Mouse (Mus musculus): ENCODE data around the gene Tmem210. TPM values are rescaled to one million over a fixed set of nuclear protein-coding genes. Genes with fewer than 3 reads are reported as not detected.
"Not testable (repeated sequence)": the region's sequence is repeated elsewhere in the genome, so short reads cannot be mapped to it uniquely, and the experiment has no call there.

The Tmem210 gene
- polyA plus RNA-seq, 1 experiment from 2014 or later = not detected

DNA sequence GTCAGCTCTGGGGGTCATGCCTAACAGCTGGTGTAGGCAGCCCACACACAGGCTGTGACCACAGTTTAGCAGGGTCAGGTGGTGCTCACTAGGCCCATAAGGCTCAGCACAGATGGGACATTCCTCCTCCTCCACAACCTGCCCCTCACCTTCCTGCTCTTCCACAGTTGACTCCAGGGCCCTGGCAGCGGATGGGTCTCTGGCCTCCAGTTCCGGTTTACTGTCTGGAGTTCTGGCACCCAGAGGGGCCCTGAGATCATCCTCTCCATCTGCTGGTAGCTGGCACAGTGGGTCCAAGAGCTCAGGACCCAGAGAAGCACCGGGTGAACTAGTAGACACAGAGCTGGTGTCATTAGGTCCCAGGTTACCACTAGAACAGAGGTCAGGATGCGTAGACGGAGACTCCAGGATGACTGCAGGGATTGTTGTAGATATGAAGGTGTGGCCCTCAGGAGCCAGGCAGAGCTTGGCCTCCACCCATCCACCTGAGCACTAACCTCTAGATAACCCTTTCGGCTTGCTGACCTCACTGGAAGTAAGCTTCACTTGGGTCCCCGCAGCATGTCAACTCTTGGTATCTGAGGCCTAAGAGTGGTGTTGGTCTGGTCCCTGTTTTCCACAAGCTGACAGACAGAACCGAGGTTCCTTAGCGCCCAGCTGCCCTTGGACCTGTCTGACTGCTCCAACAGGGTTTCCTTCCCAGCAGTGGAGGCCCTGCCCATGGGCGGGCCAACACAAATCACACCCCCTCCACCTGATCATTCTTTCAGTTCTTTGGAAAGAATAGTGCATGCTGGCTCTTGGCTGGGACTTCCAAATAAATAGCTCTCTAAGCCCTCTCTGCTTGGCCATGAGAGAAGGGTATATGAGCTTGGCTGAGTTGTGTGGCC, 41.5 kb upstream of the Tmem210 start, which contains the start of gene AL732309.1:
TSS of gene AL732309.1 (minus strand) at position 681 of the 890 bp plus-strand sequence.
- Histone ChIP-seq H3K27me3 (ENCODE audit: control insufficient read depth, insufficient read depth, low read length) (peaks cover 14% of the 10 kb centered on the region), H3K9ac (ENCODE audit: low read length) (no peak within 1 kb of the TSS)
- 93% methylated on average over 10 of the region's 10 CpGs for WGBS

DNA sequence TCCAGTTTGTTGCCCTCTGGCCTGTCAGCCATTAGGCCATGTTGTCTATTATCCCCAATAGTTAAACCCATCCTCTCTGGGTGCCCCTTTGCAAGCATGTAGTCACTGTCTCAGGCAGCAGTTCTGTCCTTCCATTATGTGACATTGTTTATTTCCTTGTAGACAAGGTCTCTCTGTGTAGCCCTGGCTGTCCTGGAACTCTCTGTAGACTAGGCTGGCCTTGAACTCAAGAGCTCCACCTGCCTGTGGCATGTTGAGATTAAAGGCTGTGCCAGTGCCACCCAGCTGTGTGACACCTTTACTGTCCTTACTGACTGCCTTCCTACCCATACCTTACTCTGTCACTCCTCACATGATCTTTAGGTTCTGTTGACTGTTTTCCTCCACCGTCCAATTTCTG, 35.6 kb upstream of the Tmem210 start:
- 83% methylated on average over 1 of the region's 1 CpGs for WGBS
- H3K4me3 ChIP-seq (ENCODE audit: low read depth, low read length) = no peak overlapping the region
- H3K27ac ChIP-seq (ENCODE audit: low read depth, low read length) = no peak overlapping the region
- peaks cover 10% of the 10 kb centered on the region for H3K36me3 ChIP-seq (ENCODE audit: control insufficient read depth, insufficient read depth, low read length)
- H3K9ac ChIP-seq (ENCODE audit: low read length) = no peak overlapping the region
- H3K27me3 ChIP-seq (ENCODE audit: control insufficient read depth, insufficient read depth, low read length) = no peaks in the 10 kb centered on the region
- H3K4me2 ChIP-seq (ENCODE audit: low read depth) = no peak overlapping the region
- DNase-seq (ENCODE audit: low spot score) (no peak), ATAC-seq (ENCODE audit: insufficient read depth, low FRiP score, low TSS enrichment) (no peak)
- peaks cover 10% of the 10 kb centered on the region; the same call in 1 of the 2 replicates for H3K4me1 ChIP-seq (ENCODE audit: control insufficient read depth, insufficient read depth, low read length)
- no peaks in the 10 kb centered on the region for H3K9me3 ChIP-seq (ENCODE audit: control insufficient read depth, low read length)

More for the DNA sequence above, 41.5 kb upstream of the Tmem210 start, which contains the start of gene AL732309.1:
- no peak within 1 kb of the TSS for H3K4me2 ChIP-seq (ENCODE audit: low read depth)
- no peak within 1 kb of the TSS for H3K27ac ChIP-seq (ENCODE audit: low read depth, low read length)
- peaks cover 8% of the 10 kb centered on the region for H3K36me3 ChIP-seq (ENCODE audit: control insufficient read depth, insufficient read depth, low read length)
- peaks cover 12% of the 10 kb centered on the region for H3K4me1 ChIP-seq (ENCODE audit: control insufficient read depth, insufficient read depth, low read length)
- no peak within 1 kb of the TSS for H3K4me3 ChIP-seq (ENCODE audit: low read depth, low read length)
- no peak for ATAC-seq (ENCODE audit: insufficient read depth, low FRiP score, low TSS enrichment)
- no peaks in the 10 kb centered on the region for H3K9me3 ChIP-seq (ENCODE audit: control insufficient read depth, low read length)
- no peak for DNase-seq (ENCODE audit: low spot score)

DNA sequence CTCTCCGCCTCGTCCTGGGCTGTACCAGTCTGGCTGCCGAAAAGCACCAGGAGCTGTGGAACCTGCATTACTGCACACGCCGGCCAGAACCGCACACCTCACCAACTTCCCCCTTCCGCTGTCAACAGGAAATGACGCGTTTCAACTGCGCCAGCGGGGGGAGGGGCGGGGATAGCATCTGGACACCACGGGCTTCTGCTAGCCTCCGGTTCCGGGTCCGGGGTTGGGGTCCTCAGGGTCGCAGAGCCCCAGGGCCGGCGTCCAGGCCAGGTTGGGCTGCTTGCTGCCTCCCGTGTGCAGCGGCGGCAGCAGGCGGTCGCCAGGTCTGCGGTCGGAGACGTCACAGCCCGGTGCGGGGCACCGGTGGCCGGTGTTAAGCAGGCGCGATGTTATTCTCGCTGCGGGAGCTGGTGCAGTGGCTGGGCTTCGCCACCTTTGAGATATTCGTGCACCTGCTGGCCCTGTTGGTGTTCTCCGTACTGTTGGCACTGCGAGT, 32.6 kb upstream of the Tmem210 start, which contains the start of gene Tmem203:
TSS of gene Tmem203 (plus strand) at position 156 of the 496 bp plus-strand sequence.
- Histone ChIP-seq H3K9me3 (ENCODE audit: control insufficient read depth, low read length) (no peaks in the 10 kb centered on the region), H3K4me1 (ENCODE audit: control insufficient read depth, insufficient read depth, low read length) (peaks cover 10% of the 10 kb centered on the region; the same call in 1 of the 2 replicates), H3K4me2 (ENCODE audit: low read depth) (peak within 1 kb of the TSS; percentile 95), H3K27me3 (ENCODE audit: control insufficient read depth, insufficient read depth, low read length) (no peaks in the 10 kb centered on the region), H3K9ac (ENCODE audit: low read length) (peak within 1 kb of the TSS; percentile 90), H3K36me3 (ENCODE audit: control insufficient read depth, insufficient read depth, low read length) (peaks cover 2% of the 10 kb centered on the region), H3K27ac (ENCODE audit: low read depth, low read length) (peak within 1 kb of the TSS; percentile 62; the same call in 1 of the 2 replicates), H3K4me3 (ENCODE audit: low read depth, low read length) (peak within 1 kb of the TSS; percentile 95)
- ATAC-seq (ENCODE audit: insufficient read depth, low FRiP score, low TSS enrichment) = peak; percentile 88
- WGBS = under 1% methylated on average over 39 of the region's 39 CpGs
- peak; percentile 95 for DNase-seq (ENCODE audit: low spot score)

DNA sequence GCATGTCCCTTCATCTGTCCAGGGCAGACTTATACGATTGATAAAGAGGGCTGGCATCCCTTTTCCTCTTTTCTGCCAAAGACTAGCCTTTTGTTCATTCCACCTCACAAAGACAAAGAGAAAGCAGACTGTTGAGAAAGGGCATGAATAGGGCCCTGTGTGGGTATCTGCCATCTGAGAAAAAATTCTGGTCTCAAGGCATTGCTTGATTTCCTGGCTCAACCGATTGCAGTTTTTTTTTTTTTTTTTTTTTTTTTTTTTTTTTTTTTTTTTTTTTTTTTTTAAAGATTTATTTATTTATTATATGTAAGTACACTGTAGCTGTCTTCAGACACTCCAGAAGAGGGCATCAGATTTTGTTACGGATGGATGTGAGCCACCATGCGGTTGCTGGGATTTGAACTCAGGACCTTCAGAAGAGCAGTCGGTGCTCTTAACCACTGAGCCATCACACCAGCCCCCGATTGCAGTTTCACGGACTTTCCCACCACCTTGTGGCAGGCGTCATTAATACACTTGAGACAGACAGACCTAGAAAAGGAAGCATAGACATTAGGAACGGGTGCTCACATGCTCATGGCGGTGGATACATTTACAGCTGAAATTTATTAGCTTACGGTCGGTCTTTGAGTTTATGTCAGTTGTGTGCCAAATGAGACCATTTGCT, 31.4 kb upstream of the Tmem210 start:
- H3K9me3 ChIP-seq (ENCODE audit: control insufficient read depth, low read length); H3K27me3 ChIP-seq (ENCODE audit: control insufficient read depth, insufficient read depth, low read length); ATAC-seq (ENCODE audit: insufficient read depth, low FRiP score, low TSS enrichment); H3K36me3 ChIP-seq (ENCODE audit: control insufficient read depth, insufficient read depth, low read length); H3K27ac ChIP-seq (ENCODE audit: low read depth, low read length); DNase-seq (ENCODE audit: low spot score); H3K4me1 ChIP-seq (ENCODE audit: control insufficient read depth, insufficient read depth, low read length): not testable (repeated sequence)
- Histone ChIP-seq H3K9ac (ENCODE audit: low read length) (peak overlapping the region; percentile 90; the same call in 1 of the 2 replicates), H3K4me2 (ENCODE audit: low read depth) (peak overlapping the region; percentile 95), H3K4me3 (ENCODE audit: low read depth, low read length) (peak overlapping the region; percentile 95)
- 65% methylated on average over 10 of the region's 12 CpGs for WGBS

DNA sequence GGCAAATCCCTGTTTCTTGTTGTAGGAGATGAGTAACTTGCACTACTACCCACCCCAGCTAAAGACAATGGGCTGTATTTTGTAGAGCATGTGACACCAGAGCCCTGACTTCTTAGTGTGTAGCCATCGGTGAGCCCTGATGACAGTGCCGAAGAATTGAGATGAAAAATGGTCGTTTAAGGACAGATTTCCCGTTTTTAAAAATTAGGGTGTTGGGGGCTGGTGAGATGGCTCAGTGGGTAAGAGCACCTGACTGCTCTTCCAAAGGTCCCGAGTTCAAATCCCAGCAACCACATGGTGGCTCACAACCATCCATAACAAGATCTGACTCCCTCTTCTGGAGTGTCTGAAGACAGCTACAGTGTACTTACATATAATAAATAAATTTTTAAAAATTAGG, 30.7 kb upstream of the Tmem210 start:
- H3K27ac ChIP-seq (ENCODE audit: low read depth, low read length); H3K4me1 ChIP-seq (ENCODE audit: control insufficient read depth, insufficient read depth, low read length); H3K4me3 ChIP-seq (ENCODE audit: low read depth, low read length); H3K9me3 ChIP-seq (ENCODE audit: control insufficient read depth, low read length); DNase-seq (ENCODE audit: low spot score); H3K9ac ChIP-seq (ENCODE audit: low read length); H3K36me3 ChIP-seq (ENCODE audit: control insufficient read depth, insufficient read depth, low read length); H3K27me3 ChIP-seq (ENCODE audit: control insufficient read depth, insufficient read depth, low read length); ATAC-seq (ENCODE audit: insufficient read depth, low FRiP score, low TSS enrichment); H3K4me2 ChIP-seq (ENCODE audit: low read depth): not testable (repeated sequence)
- WGBS = 92% methylated on average over 5 of the region's 5 CpGs

DNA sequence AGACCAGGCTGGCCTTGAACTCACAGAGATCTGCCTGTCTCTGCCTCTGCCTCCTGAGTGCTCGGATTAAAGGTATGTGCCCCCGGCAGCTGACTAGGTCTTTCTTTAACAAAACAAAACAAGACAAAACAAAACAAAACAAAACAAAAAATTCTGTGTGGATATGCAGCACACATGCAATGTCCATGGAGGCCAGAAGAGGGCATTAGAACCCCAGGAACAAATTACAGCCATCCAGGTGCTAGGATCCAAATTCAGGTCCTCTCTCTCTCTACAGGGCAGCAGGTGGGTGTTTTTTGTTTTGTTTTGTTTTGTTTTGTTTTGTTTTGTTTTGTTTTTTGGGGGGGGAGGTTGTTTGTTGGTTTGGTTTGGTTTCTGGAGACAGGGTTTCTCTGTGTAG, 29.1 kb upstream of the Tmem210 start:
- Histone ChIP-seq H3K4me3 (ENCODE audit: low read depth, low read length) (no peak overlapping the region), H3K27me3 (ENCODE audit: control insufficient read depth, insufficient read depth, low read length) (peaks cover 9% of the 10 kb centered on the region), H3K4me2 (ENCODE audit: low read depth) (no peak overlapping the region), H3K9me3 (ENCODE audit: control insufficient read depth, low read length) (no peaks in the 10 kb centered on the region), H3K27ac (ENCODE audit: low read depth, low read length) (no peak overlapping the region), H3K9ac (ENCODE audit: low read length) (no peak overlapping the region), H3K36me3 (ENCODE audit: control insufficient read depth, insufficient read depth, low read length) (no peaks in the 10 kb centered on the region), H3K4me1 (ENCODE audit: control insufficient read depth, insufficient read depth, low read length) (peaks cover 18% of the 10 kb centered on the region; the same call in 1 of the 2 replicates)
- 64% methylated on average over 2 of the region's 2 CpGs for WGBS
- ATAC-seq (ENCODE audit: insufficient read depth, low FRiP score, low TSS enrichment) = no peak
- no peak for DNase-seq (ENCODE audit: low spot score)

DNA sequence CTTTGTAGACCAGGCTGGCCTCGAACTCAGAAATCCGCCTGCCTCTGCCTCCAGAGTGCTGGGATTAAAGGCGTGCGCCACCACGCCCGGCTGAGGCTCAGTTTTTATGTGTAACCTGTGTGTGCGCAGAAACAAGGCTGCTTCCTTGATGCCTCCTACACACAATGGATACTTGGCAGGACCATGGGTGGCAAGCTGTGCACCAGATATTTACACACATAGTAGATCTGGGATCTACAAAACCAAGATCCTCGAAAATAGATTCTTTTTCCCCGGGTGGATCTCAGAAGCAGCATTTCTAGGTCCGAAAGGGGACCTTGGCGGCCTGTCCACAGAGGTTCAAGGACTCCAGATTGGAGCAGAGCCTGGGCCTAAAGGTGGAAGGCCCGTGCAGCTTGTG, 26.1 kb upstream of the Tmem210 start:
- ATAC-seq (ENCODE audit: insufficient read depth, low FRiP score, low TSS enrichment) = no peak
- no peak for DNase-seq (ENCODE audit: low spot score)
- Histone ChIP-seq H3K4me1 (ENCODE audit: control insufficient read depth, insufficient read depth, low read length) (peaks cover 14% of the 10 kb centered on the region; the same call in 1 of the 2 replicates), H3K9ac (ENCODE audit: low read length) (no peak overlapping the region), H3K36me3 (ENCODE audit: control insufficient read depth, insufficient read depth, low read length) (no peaks in the 10 kb centered on the region), H3K9me3 (ENCODE audit: control insufficient read depth, low read length) (no peaks in the 10 kb centered on the region), H3K4me2 (ENCODE audit: low read depth) (peak overlapping the region; percentile 98), H3K4me3 (ENCODE audit: low read depth, low read length) (peak overlapping the region; percentile 79), H3K27ac (ENCODE audit: low read depth, low read length) (no peak overlapping the region), H3K27me3 (ENCODE audit: control insufficient read depth, insufficient read depth, low read length) (peaks cover 15% of the 10 kb centered on the region)
- 48% methylated on average over 12 of the region's 12 CpGs for WGBS

DNA sequence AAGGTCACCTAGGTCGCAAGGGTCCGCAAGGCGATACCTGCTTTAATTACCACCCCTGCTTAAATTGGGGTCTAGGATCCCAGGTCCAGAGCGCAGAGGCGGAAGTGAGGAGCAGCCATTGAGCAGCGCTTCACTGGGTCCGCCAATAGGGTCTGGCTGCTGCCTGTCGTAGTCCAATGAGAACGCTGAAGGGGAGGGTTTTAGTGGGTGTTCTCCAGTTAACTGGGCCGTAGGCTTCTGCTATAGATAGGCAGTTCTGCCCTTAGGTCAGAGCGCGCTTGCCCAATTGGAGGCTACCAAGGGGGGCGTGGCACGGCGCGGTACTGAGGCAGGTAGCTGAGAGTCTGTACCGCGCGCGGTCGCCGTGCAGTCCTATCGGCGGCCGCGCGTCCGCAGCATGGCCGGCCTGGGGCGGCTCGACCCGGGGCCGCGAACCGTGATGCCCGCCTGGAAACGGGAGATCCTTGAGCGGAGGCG, 25.6 kb upstream of the Tmem210 start, which contains the start of gene Tprn:
TSS of gene Tprn (plus strand) at position 328 of the 477 bp plus-strand sequence.
- Histone ChIP-seq H3K4me2 (ENCODE audit: low read depth) (peak within 1 kb of the TSS; percentile 98), H3K27ac (ENCODE audit: low read depth, low read length) (peak within 1 kb of the TSS; percentile 4; the same call in 1 of the 2 replicates), H3K9me3 (ENCODE audit: control insufficient read depth, low read length) (no peaks in the 10 kb centered on the region), H3K27me3 (ENCODE audit: control insufficient read depth, insufficient read depth, low read length) (peaks cover 15% of the 10 kb centered on the region), H3K36me3 (ENCODE audit: control insufficient read depth, insufficient read depth, low read length) (no peaks in the 10 kb centered on the region), H3K4me1 (ENCODE audit: control insufficient read depth, insufficient read depth, low read length) (peaks cover 14% of the 10 kb centered on the region; the same call in 1 of the 2 replicates), H3K9ac (ENCODE audit: low read length) (peak within 1 kb of the TSS; percentile 49), H3K4me3 (ENCODE audit: low read depth, low read length) (peak within 1 kb of the TSS; percentile 79)
- peak; percentile 98 for ATAC-seq (ENCODE audit: insufficient read depth, low FRiP score, low TSS enrichment)
- DNase-seq (ENCODE audit: low spot score) = peak; percentile 93
- 0% methylated on average over 39 of the region's 39 CpGs for WGBS

Data from neural tube, embryonic 11.5 days (tissue).